Mouse (Mus musculus) fibroblast of lung, adult 2 months (primary cell): ENCODE results near the gene Zfp622.

ENCODE experiments used
- DNase-seq: peaks from one replicate; pipeline ENCODE4 v3.0.0-alpha.2; 2011; ENCODE audit warnings: low read depth

The Zfp622 gene

GRCm38 (mm10) chr15:25984067-25984733, at the start of gene Zfp622:
Zfp622 (plus strand) TSS chr15:25984366.
- peak; percentile 94 for DNase-seq

- no peak for DNase-seq
These were observed 49.8 kb upstream of the Zfp622 start for GRCm38 (mm10) chr15:25934411-25934810.

GRCm38 (mm10) chr15:25938496-25938895, 45.7 kb upstream of the Zfp622 start:
- DNase-seq, result no peak

- DNase-seq, result peak; percentile 17
These were observed 43.5 kb upstream of the Zfp622 start for GRCm38 (mm10) chr15:25940397-25941377.

- DNase-seq, result no peak
These were observed 42.7 kb upstream of the Zfp622 start for GRCm38 (mm10) chr15:25941514-25941913.

GRCm38 (mm10) chr15:25942415-25942814, 41.8 kb upstream of the Zfp622 start:
- DNase-seq, result no peak

- no peak for DNase-seq
These were observed 40.6 kb upstream of the Zfp622 start for GRCm38 (mm10) chr15:25943386-25944137.

GRCm38 (mm10) chr15:25945224-25945623, 38.9 kb upstream of the Zfp622 start:
- DNase-seq, result no peak

- no peak for DNase-seq
These were observed 37.7 kb upstream of the Zfp622 start for GRCm38 (mm10) chr15:25946482-25946881.

- DNase-seq, result no peak
These were observed 36.8 kb upstream of the Zfp622 start for GRCm38 (mm10) chr15:25947383-25947782.

- DNase-seq, result no peak
These were observed 35.6 kb upstream of the Zfp622 start for GRCm38 (mm10) chr15:25948257-25949223.

- no peak for DNase-seq
These were observed 34.5 kb upstream of the Zfp622 start for GRCm38 (mm10) chr15:25949696-25950095.

- DNase-seq, result no peak
These were observed 33.6 kb upstream of the Zfp622 start for GRCm38 (mm10) chr15:25950584-25950983.

GRCm38 (mm10) chr15:25951037-25951436, 33.1 kb upstream of the Zfp622 start:
- no peak for DNase-seq

- no peak for DNase-seq
These were observed 28.2 kb upstream of the Zfp622 start for GRCm38 (mm10) chr15:25956001-25956400.

- peak; percentile 54 for DNase-seq
These were observed 27.6 kb upstream of the Zfp622 start for GRCm38 (mm10) chr15:25956422-25957117.

GRCm38 (mm10) chr15:25957651-25958050, 26.5 kb upstream of the Zfp622 start:
- DNase-seq, result no peak

- peak; percentile 49 for DNase-seq
These were observed 24.8 kb upstream of the Zfp622 start for GRCm38 (mm10) chr15:25959375-25959774.

- DNase-seq, result no peak
These were observed 23.9 kb upstream of the Zfp622 start for GRCm38 (mm10) chr15:25960231-25960630.

- no peak for DNase-seq
These were observed 17.9 kb upstream of the Zfp622 start for GRCm38 (mm10) chr15:25966220-25966774.
